Mouse (Mus musculus) ES-E14 (cell line): ENCODE measurements around the gene Fancd2.

Source experiments
- MAFK ChIP-seq: IDR thresholded peaks from 2 replicates; pipeline ENCODE4 v1.6.1; 2014; ENCODE audit warnings: mild to moderate bottlenecking, low read depth, low read length, inconsistent platforms; ENCODE audit not compliant: insufficient read depth
- ZNF384 ChIP-seq: IDR thresholded peaks from 2 replicates; pipeline ENCODE4 v1.6.1; 2012; ENCODE audit warnings: low read depth, low read length, inconsistent platforms

- no peak for TF ChIP-seq ZNF384
- TF ChIP-seq MAFK: no peak
These were observed 69.2 kb downstream of the Fancd2 start, which contains the start of gene Fancd2os for GRCm38 (mm10) chr6:113600543-113601139.
